Mouse (Mus musculus): Measurements from ENCODE around the gene Notch4. TPM values are rescaled to one million over a fixed set of nuclear protein-coding genes. Genes with fewer than 3 reads are reported as not detected.

The Notch4 gene
- polyA plus RNA-seq, 2 experiments from 2014 or later, result 0.09 to 1.1 TPM

GRCm38 (mm10) chr17:34571875-34572274 lies 7.8 kb downstream of the Notch4 start:
- ATAC-seq, result no peak

GRCm38 (mm10) chr17:34572361-34572760 lies 8.3 kb downstream of the Notch4 start:
- ATAC-seq, result no peak

- ATAC-seq, result no peak
Observed at GRCm38 (mm10) chr17:34576577-34576976, 12.5 kb downstream of the Notch4 start.

GRCm38 (mm10) chr17:34578070-34578469 lies 14.0 kb downstream of the Notch4 start:
- no peak for ATAC-seq

DNA sequence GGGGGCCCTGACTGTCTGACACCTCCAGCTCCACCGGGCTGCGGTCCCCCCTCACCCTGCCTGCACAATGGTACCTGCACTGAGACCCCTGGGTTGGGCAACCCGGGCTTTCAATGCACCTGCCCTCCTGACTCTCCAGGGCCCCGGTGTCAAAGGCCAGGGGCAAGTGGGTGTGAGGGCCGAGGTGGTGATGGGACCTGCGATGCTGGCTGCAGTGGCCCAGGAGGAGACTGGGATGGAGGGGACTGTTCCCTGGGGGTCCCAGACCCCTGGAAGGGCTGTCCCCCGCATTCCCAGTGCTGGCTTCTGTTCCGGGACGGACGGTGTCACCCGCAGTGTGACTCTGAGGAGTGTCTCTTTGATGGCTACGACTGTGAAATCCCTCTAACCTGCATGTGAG lies 18.5 kb downstream of the Notch4 start:
- no peak for ATAC-seq

GRCm38 (mm10) chr17:34583397-34583796 lies 19.3 kb downstream of the Notch4 start:
- ATAC-seq, result no peak

GRCm38 (mm10) chr17:34583819-34584218 lies 19.8 kb downstream of the Notch4 start:
- ATAC-seq, result no peak

DNA sequence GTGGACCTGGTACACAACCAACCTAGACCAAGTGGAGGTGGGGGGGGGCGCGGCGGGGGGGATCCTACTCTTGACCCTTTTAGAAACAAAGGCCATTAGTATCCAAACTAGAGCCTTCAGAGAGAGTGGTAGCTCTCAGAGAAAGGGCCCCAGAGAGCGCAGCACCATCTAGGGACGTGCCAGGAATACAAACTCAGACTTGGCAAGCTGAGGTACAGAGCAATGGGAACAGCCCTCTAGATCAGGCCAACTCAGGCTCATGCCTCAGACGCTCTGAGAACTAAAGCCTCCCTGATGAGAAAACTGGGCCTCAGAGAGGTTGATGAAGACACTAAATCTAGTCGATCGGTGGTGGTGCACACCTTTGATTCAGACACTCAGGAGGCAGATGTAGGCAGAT lies 21.1 kb downstream of the Notch4 start:
- ATAC-seq, result no peak

- ATAC-seq, result no peak
Observed at GRCm38 (mm10) chr17:34585877-34586771, 22.1 kb downstream of the Notch4 start.

DNA sequence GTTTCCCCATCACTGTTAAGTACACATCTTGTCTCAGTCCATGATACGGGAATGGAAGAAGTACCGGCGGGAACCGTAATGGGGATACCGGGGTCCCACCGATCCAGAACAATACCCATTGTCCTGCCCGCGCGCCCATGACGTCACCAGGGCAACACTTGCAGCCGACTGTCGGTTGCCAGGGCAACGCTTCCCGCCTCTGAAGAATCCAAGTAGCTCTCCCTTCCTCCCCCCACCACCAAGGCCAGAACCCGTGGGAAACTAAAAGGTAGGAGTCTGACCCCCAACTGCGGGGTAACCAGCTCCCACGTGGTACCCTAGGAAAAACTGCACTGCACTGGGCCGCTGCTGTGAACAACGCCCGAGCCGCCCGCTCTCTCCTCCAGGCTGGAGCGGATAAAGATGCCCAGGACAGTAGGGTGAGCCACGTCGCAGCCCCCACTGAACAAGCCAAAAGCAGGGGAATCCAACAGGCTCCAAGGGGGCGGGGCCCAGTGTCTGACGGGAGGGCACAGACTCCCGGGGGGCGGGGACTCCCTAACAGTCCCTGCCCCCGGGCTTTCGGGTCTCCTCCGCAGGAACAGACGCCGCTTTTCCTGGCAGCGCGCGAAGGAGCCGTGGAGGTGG lies 22.8 kb downstream of the Notch4 start:
- ATAC-seq, result peak; percentile 60

GRCm38 (mm10) chr17:34587423-34587811 lies 23.3 kb downstream of the Notch4 start:
- peak; percentile 77 for ATAC-seq

- ATAC-seq, result no peak
Observed at GRCm38 (mm10) chr17:34587814-34588213, 23.7 kb downstream of the Notch4 start.

DNA sequence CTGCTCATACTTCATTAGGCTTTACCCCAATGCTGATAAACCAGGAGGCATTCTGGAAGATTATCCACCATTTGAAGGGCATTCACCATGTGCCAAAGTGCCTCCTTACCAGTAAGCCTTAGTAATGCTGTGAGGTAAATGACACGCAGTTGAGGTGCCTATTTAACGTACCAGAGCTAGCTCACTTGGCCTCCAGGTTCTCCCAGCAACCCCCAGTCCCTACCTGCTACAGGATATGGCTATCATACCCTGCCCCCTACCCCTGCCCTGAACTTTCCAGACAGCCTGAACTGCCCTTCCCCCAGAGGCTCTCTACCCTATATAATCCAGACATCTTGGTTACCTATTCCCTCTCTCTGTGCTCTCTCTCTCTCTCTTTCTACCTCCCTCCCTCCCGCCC lies 24.7 kb downstream of the Notch4 start:
- no peak for ATAC-seq

DNA sequence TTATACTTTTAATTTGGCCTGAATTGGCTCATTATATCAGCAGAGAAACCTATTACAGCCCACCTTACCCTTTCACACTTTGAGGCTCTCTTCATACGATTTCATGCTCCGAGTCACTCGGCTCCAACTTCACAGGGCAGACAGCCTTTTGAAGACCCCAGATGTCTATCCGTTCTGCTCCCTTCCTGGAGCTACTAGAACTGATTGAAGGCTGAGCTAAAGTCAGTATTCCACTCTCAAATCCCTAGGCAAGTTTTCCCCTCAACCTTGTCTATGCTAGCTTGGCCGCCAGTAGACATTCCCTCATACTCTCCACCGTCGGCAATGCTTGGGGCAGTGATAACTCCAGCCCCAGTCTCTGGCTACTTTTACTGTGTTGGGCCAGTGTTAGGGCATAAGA lies 25.1 kb downstream of the Notch4 start:
- no peak for ATAC-seq

DNA sequence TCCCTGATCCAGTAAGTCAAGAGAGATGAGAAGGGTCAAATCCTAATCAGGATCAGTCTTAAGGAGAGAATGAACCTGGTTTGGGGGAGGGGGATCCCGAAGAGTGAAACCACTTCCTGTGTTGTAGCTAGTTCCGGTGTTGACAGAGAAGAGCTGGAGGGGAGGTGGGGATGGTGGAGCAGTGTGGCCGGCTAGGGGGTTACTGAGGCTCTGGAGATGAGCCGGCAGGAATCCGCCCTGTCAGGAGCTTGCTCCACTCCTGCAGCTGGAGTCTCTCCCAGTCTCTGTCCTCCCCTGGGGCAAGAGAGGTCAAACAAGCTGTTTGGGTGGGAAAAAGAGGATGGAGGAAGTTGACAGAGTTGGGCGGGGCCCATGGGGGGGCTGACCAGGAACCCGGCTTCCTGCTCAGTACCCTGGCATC lies 25.6 kb downstream of the Notch4 start, which contains the start of gene Gpsm3:
Gpsm3 (plus strand) TSS at position 126 of the 421 bp plus-strand sequence.
- peak; percentile 51 for ATAC-seq

DNA sequence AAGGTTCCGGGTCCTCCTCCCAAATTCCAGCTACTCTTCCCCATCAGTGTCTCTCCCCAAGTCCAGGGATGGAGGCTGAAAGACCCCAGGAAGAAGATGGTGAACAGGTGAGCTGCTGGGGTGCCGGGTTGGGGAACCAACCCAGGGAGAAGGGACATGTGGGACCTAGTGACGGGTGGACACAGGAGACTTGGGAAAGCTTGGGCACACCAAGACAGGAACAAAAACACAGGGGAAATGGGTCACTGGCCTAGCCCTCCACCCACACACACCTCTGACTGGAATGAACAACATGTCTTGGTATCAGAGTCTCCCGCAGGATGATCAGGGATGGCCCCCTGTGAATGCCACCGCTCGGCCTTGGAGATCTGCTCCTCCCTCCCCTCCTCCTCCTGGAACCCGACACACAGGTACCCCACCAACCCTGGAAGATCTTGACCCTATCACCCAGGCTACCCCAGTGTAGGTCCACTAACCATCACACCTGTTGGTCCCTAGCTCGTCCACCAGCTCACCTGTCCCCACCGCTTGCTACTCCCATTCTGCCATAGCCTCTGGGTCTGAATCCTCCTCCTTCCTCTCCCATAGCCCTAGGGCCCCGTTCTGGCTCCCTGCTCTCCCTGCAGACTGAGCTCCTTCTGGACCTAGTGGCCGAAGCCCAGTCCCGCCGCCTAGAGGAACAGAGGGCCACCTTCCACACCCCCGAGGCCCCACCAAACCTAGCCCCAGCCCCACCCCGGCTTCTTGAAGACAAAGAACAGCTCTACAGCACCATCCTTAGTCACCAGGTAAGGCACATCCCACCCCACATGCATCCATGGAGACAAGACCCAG lies 26.3 kb downstream of the Notch4 start:
- no peak for ATAC-seq

DNA sequence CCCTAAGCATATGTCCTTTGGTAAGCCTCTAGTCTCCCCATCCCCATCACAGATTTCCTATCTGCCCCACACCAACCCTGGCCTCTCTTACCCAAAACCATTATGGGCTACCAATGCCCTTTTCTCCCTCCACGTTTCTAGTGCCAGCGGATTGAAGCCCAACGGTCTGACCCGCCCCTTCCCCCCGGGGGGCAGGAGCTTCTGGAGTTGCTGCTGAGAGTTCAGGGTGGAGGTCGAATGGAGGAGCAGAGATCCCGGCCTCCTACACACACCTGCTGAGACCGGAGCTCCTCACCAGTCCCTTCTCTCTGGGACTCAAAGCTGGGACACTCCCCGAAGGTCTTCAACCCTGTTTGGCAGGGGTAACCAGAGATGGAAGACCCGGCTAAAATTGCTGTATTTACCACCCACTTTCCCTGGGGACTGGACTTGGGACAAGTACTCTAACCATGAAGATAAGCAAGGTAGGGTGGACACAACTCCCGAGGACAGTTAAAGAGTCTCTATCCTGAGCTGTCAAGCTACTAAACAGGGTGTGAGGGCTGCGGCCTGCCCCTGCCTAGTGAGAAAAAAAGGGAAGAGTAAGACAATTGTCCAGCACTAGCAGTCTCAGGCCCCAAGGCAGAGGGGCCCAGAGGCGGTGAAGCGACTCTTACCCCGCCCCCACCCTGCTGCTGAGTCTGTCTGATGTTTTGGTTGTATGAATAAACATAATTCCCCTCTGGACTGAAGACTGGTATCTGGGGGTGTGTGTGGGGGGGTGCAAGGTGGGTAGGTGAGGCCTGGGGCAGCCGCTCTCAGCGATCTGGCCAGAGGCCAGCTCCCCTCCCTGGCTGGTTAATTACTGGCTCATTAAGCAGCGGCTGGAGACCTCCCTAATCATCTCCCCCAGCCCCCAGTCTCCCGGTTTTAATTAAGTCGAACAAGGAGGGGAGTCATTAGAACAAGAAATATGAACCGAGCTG lies 27.2 kb downstream of the Notch4 start, which contains the start of gene Pbx2:
Pbx2 (plus strand) TSS at position 238 of the 965 bp plus-strand sequence.
- no peak for ATAC-seq

GRCm38 (mm10) chr17:34591994-34592375 lies 27.9 kb downstream of the Notch4 start:
- peak; percentile 48 for ATAC-seq

- no peak for ATAC-seq
Observed at GRCm38 (mm10) chr17:34592581-34593549, 28.8 kb downstream of the Notch4 start.

GRCm38 (mm10) chr17:34593752-34594525 lies 29.9 kb downstream of the Notch4 start:
- no peak for ATAC-seq
